Mouse (Mus musculus): ENCODE measurements around the gene Hikeshi.

Hikeshi gene

GRCm38 (mm10) chr7:89913432-89914158 lies 27.4 kb downstream of the Hikeshi start:
- DNase-seq (ENCODE audit: low read depth, low spot score), result no peak

GRCm38 (mm10) chr7:89912356-89912755 lies 28.6 kb downstream of the Hikeshi start:
- no peak for DNase-seq (ENCODE audit: low read depth, low spot score)

GRCm38 (mm10) chr7:89909711-89910110 lies 31.3 kb downstream of the Hikeshi start:
- no peak for DNase-seq (ENCODE audit: low read depth, low spot score)

- DNase-seq (ENCODE audit: low read depth, low spot score), result no peak
Observed at GRCm38 (mm10) chr7:89908899-89909621, 31.9 kb downstream of the Hikeshi start.

- DNase-seq (ENCODE audit: low read depth, low spot score), result no peak
Observed at GRCm38 (mm10) chr7:89908421-89908820, 32.6 kb downstream of the Hikeshi start.

DNA sequence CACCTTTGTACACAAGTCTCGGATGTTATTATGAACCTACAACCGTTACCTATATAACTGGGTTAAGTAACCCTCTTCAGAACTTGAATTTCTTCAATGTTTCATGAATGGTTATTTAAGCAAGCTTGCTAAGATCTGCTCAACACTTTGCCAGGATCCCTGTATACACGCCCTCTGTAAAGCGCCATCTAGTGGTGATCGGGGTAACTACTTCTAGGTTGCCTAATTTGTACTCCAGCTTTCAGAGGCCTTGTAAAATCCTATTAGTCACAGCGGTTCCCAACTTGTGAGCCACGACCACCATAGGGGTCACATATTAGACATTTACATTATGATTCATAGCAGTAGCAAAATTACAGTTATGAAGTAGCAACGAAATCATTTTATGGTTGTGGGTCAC lies 33.1 kb downstream of the Hikeshi start:
- DNase-seq (ENCODE audit: low read depth, low spot score), result peak; percentile 82

DNA sequence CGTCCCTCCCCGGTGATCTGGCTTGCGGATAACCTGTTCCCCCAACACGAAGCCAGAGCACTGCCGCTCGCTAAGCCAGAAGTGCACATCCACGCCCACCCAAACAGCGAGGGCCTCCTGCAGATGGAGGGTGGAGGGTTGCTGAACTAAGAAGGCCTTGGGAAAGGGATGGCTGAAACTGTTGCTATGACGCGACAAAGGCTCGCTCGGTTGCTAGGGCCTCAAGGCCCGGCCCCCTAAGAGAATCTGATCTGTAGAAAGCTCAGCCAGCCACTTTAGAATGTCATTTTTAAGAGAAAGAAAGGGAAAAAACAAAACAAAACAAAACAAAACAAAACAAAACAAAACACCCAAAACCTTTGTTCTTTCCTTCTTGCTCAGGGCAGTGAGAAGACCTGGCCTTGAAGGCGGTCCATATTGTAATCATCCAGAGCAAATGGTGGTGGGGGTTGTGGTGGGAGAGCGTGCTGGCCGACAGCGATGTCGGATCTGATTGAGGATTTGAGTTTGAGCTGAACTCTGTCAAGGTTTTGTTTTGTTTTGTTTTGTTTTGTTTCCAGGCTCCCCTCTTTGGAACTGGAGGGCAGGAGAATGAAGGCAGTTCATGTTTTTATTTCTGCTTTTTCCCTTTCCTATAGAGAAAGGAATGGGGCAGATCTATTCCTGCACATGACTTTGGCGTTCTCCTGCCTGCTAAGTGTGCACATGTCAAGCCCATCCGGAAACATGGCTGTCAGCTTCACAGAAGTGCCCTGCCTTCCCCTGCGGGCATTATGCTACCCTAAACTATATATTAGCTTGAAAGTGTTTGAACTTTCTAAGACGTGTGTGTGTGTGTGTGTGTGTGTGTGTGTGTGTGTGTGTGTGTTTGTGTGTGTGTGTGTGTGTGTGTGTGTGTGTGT lies 37.3 kb downstream of the Hikeshi start, which contains the start of gene Ccdc81:
Gene Ccdc81, minus strand, starts transcription at position 188 of the 902 bp plus-strand sequence.
- peak; percentile 67 for DNase-seq (ENCODE audit: low read depth, low spot score)

DNA sequence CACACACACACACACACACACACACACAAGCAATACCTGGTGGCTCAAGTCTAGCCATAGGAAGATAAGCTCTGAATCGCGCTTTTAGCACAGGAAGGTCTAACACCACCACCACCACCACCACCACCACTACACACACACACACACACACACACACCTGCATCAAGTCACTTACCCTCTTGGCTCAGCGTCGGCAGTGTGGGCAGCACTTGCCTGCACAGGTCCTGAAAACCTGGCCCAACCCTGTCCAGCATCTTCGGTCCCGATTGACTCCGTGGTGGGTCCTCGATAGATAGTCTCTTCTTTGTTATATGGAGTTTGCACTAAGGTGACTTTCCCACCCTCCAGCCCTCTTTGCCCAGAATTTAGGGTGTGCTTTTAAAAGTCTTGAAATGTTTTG lies 38.0 kb downstream of the Hikeshi start:
- DNase-seq (ENCODE audit: low read depth, low spot score), result no peak

GRCm38 (mm10) chr7:89891856-89892255 lies 49.1 kb downstream of the Hikeshi start:
- peak; percentile 71 for DNase-seq (ENCODE audit: low read depth, low spot score)

GRCm38 (mm10) chr7:89891412-89891811 lies 49.6 kb downstream of the Hikeshi start:
- DNase-seq (ENCODE audit: low read depth, low spot score), result no peak

GRCm38 (mm10) chr7:89884551-89884950 lies 56.5 kb downstream of the Hikeshi start:
- DNase-seq (ENCODE audit: low read depth, low spot score), result no peak

DNA sequence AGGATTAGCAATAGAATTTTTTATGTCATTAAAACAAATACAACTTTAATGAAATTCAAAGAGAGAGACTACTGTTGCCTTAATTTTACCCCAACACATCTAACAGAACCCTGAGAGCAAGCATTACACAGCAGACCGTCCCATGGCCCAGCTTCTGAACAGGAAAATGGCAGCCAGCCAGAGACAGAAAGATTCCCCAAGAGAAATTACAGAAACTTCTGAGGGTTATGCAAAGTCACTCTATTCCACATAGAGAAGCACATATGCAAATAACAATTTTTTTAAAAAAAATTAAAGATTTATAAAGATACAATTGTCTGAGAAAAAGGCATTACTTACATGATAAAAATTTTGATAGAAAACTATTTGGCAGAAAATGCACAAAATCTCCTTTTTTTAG lies 61.3 kb downstream of the Hikeshi start:
- no peak for DNase-seq (ENCODE audit: low read depth, low spot score)
